Mouse (Mus musculus): ENCODE results near the gene Ghrl.
A peak's percentile ranks its signal among the peaks of the same experiment; 100 is the strongest.
"Not testable (repeated sequence)": the region's sequence is repeated elsewhere in the genome, so short reads cannot be mapped to it uniquely, and the experiment has no call there.

Gene Ghrl

DNA sequence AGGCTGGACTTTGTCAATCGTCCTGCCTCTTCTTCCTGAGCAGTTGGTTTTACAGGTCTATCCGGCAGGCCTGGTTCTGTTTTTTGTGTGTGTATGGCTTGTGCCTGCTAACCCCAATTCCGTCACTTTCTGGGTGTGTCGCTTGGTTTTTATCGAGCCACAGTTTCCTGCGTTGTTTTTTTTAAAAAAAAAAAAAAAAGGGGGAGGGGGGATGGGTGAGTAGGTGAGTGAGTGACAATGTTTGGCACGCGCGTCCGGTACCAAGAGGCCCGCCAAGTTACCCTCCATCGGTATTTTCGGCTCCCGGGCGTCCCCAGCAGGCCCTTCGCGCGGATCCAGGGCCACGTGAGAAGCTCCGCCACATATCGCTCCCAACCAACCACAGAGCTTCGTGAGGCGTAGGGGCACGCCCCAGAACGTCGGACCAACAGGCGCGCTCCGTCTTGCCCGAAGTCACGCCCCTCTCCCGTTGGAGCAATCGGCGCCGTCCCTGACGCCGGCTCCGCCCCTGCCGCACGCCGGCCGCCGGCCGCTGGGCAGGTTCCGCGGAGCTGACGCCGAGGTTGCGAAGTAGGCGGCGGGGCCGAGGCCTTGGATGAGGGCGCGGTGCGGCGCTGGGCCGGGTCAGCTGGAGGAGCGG, 23.0 kb downstream of the Ghrl start, which contains the start of gene Tatdn2:
Tatdn2 (plus strand) TSS at position 469 of the 640 bp plus-strand sequence.
- peak; percentile 97 to 99 for DNase-seq

- no peak for DNase-seq
Observed at GRCm38 (mm10) chr6:113695766-113696355, 23.8 kb downstream of the Ghrl start.

- DNase-seq, result no peak
Observed at GRCm38 (mm10) chr6:113695203-113695602, 24.5 kb downstream of the Ghrl start.

- no peak for DNase-seq
Observed at GRCm38 (mm10) chr6:113693377-113693776, 26.3 kb downstream of the Ghrl start.

DNA sequence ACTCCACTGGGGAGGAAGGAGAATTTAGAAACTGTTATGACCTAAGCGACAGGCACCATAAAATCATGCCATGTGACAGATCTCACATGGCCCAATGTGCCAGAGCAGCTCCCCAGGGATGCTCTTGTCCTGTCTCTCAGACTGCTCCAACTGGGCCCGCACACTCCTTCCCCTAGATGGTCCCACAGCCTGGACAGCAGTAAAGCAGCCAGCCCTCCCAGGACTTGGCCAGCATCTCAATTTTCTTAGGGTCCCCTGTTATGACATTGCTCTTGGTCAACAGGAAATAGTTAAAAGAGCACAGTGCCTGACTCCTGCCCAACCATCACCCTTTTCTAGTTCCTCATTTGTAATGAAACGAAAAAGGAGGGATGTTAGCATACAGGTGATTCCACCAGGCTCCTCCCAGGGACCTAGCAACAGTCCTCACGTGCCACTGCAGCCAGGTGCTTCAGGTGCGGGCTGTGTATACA, 27.0 kb downstream of the Ghrl start:
- no peak for DNase-seq

- no peak for DNase-seq
Observed at GRCm38 (mm10) chr6:113691084-113691462, 28.6 kb downstream of the Ghrl start.

DNA sequence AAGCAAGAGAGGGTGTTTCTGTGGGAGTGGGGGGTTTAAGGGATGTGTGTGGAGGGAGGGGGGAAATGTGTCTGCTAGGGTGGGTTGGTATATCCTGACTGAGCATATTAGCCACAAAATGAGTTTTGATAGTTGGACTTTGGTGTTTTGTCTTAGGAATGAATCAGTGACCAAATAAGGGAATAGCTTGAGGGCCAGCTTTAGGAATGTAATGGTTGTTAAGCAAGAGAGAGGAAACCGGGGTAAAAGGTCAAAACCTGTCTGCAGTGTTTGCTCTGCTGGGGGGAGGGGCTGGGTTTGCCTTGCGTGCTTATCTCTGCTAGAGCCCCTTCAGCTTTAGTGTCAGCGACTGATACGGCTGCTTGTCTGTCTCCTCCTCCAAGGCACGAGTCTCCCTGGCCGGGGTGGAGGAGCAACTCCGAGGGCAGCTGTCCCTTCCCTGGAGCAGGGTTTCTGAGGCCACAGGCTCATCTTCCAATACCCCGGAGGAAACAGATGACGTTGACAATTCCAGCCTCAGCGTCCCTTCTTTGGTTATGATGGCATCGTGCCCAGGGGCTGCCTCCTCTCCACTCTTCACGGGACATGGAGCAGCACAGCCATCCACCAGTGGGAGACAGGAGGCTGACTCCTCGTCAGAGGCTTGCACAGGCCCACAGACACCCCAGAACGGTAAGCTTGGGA, 29.1 kb downstream of the Ghrl start:
- peak; percentile 86 to 90 for DNase-seq

DNA sequence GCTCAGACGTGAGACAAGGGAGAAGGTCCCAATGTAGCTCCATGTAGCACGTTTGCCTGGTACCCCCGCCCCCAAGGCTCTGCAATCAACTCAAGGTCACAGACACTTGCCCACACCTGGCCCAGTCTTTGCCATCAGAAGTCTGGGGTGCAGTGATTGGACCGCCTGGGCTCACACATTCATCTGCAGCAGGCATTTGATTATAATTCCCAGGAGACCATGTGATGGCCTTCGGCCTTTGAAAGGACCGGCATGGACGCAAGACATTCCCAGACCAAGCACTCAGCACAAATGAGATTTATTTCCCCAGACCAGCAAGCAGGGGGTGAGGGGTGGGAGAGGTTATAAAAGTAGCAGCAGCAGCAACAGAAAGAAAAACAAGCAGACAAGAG, 29.7 kb downstream of the Ghrl start:
- DNase-seq, result peak; percentile 48 to 59

DNA sequence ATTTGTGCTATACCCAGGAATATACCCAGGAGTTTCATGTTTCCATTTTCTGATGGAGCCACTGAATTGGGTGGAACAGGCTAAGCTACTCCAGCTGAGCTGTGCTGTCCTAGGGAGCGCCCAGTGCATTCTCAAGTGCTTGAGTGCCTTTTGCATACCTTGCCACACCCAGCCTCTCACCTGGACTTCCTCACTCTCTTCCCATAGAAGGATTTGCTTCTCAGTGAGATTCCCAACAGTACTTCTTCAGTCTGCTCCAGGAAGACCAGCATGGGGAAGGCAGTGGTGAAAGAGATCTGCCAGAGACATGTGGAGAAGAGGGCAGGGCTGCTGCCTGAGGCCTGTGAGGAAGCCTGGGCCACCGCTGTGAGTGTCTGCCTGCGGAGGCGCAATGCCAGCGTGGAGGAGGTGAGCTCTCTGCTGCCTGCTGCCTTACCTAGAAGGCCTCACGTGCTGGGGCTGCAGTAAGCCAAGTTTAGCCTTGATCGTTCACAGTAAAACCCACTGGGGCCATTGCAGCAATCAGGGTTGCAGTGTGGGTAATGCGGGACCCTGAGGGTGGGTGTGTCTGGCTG, 33.0 kb downstream of the Ghrl start:
- DNase-seq, result peak; percentile 51 to 78

- no peak for DNase-seq
Observed at GRCm38 (mm10) chr6:113683081-113683825, 36.4 kb downstream of the Ghrl start.

DNA sequence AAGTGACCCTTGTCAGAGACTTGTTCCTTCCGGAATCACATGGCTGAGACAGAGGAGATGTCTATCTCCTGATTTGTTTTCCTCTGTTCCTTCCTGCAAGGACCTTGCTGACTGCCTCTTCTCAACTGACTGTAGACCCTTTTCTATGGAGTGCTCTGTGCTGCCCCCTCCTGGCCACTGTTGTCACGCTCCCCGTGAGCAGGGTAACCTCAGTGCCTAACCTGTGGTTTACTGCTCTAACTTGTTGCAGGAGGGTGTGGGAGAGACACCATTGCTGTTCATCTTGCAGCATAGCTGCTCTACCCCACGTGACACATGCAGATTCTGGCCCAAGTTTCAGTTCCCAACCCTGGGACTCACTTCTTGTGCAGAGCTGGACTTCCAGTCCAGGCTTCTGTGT, 38.4 kb downstream of the Ghrl start:
- DNase-seq, result peak; percentile 86 to 92

DNA sequence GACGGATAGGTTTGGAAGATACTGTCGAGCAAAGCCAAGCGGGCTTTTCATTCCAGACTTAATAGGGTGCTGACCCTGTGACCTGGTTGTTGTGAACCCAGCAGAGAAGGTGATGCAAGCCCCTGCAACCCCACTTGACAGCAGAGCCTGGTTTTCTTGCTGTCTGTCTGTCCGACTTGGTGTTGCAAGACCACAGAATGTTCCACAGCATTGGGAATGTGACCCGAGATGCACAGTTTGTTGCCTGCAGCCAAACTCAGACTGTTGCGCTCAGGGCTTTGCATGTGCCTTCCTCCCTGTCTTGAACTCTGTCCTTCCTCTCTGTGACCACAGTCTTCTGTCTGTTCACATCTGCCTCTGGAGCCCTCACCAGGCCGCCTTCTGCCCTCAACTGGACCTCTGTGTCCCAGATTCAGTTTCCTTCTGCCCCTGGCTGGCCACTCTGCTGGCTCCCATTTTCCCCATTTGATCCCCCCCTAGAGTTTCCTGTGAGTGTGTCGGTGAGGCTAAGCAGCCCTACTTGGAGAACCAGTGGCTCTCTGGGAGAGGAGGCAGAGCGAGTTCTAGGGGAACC, 39.6 kb downstream of the Ghrl start:
- peak in 1 of 2 experiments; percentile 22 for DNase-seq

DNA sequence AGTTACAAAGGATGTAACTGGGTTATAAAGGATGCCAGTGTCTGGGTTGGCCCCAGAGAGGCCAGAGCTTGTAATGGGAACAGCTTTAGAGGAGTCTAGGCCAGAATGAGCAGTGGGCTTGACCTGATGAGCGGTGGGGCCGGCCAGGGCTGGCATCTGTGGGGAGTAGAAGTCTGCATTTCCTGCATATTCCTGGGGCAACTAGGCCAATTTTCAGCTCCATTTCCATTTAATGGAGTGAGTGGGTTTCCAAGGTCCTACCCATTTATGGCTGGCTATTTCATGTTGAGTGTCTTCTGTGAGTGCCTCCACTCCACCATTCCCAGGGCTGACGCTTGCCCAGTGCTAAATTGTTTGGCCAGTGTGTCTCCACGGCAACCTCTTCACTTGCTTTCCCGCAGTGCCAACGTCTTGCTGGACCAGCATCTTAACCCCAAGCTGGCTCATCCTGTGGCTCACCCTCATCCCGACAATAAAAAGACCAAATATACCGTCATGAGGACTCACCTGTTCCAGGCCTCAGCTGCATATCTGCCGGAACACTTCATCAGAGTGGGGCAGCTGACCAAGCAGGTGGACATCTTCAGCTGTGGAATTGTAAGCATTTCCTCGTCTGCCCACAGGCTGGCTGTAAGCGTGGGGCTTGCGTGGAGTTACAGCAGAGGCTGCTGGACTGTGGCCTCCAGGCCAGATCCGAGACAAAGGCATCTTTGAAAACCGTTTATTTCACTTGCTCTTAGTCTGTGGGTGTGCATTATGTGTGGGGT, 41.3 kb downstream of the Ghrl start:
- DNase-seq, result no peak

DNA sequence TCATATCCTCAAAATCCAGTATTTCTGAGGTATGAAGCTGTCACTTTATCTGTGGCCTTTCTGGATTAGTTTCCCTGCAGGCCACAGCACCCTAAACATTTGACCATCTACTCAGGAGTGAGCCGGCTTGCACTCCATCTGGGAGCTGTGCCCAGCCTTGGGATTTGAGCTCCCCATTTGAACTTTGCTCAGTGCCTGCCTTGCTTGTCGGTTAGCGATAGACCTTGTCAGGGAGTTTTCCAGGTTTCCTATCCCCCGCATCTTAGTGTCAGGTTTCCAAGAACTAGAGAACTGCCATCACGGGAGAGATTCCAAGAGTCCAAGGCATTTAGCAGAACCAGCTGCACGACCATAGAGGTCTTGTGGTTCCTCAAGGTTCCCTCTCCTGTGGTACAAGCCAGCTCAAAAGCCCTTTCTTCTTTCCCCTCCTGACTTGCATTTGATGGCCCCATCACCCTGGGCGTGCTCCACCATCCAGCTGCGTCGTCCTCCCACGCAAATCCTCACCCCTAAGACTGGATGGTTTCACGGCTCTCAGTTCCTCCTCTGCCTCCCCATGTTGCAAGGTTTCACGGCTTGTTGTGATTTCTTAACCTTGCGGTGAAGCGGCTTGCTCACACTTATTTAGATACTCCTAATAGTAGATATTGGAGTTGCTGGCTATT, 42.5 kb downstream of the Ghrl start:
- peak; percentile 65 to 70 for DNase-seq

DNA sequence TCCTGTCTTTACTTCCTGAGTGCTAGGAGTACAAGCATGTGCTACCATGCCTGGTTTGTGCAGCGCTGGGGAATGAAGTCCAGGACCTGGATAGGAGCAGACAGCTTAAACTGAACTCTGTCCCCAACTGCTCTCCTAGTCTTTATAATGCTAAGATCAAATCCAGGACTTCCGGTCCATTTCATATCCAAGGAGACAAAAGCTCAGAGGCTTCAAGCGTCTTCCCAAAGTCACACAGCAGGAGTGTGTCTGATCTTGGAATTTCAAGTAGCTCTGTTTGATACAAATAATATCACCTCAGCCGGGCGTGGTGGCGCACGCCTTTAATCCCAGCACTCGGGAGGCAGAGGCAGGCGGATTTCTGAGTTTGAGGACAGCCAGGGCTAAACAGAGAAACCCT, 43.7 kb downstream of the Ghrl start:
- DNase-seq, result no peak

- peak; percentile 39 to 44 for DNase-seq
Observed at GRCm38 (mm10) chr6:113675234-113675633, 44.4 kb downstream of the Ghrl start.

DNA sequence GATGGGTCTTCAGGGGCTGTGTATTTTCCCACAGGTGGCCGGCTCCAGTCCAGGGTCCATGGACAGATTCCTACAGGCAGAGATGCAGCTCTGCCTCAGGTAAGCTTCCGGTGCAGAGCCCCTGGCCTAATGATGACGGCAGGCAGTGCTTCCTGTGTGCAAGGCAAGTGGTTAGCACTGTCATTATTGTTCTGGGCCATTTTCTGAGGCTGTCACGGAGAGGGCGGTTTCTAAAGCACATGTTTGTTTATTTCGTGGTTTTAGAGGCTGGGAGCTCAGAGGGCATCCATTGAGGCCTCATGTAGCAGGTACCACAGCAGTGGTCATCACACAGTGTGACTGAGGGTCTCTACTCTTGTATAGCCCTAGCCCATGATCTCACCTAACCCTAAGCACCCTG, 46.7 kb downstream of the Ghrl start:
- no peak for DNase-seq

- not testable (repeated sequence) for DNase-seq
Observed at GRCm38 (mm10) chr6:113672029-113672428, 47.7 kb downstream of the Ghrl start.

DNA sequence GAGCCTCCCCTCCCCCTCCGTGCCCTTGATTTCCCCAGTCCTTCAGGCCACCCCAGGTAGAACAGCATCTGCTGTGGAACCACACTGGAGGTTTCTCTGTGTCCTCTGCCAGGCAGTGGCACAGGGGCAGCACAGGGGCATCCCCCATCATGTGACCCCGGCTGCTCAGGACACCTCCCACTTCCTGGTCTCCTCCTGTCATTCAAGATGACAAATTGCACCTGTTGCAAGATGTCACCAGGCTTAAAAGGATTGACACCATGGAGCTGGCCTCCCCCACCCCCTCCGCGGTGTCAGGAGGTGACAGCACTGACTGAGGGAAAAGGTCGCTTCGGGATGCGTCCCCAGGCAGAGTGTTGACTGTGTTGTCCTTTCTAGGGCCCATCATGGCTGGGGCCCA, 49.9 kb downstream of the Ghrl start:
- DNase-seq, result no peak

DNA sequence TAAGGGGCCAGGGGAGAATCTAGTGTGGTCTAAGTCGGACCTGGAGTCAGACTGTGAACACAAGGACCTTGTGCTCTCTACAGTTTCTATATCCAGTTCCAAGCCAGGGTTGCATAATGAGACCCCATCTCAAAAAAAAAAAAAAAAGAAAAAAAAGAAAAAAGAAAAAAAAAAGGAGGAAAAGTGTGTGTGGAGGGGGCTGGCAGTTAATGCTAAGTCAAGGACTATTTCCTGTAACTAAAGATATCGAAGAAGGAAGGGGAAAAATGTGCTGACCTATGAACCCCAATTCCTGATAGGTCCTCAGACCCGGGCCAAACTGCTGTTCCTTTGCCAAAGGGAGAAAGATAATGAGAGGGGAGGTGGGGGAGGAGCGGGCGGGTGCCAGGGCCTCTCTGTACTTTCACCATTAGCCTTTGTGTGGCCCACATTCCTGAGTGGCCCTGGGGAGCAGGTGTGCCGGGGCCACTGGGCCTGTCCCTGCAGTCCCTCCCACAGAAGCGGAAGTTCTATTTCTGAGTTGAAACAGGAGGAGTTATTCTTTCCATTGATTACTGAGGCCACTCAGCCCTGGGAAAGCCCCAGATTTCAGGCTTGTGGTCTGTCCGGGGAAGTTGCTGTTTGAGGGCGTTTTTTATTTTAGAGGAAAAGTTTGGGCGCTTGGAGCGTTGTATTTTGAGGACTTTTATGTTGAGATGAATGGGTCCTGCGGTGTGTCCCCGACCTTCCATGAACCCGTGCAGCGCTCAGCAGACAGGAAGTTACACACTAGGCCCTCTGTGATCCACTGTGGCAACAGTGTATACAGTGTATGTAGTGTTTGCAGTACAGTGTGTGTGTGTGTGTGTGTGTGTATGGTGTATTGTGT, 51.2 kb downstream of the Ghrl start:
- DNase-seq, result peak; percentile 60 to 65
